Mouse (Mus musculus) myocyte (in vitro differentiated cells): ENCODE measurements around the gene Tmem53.

Source experiments
- CEBPB ChIP-seq: IDR thresholded peaks from 2 replicates; pipeline ENCODE4 v1.6.1; 2011; ENCODE audit warnings: mild to moderate bottlenecking, moderate library complexity; ENCODE audit not compliant: poor library complexity, insufficient read depth, severe bottlenecking
- E2F4 ChIP-seq: IDR thresholded peaks from one replicate; pipeline ENCODE4 v1.6.1; 2011; ENCODE audit warnings: mild to moderate bottlenecking, control low read depth, moderate library complexity; ENCODE audit not compliant: insufficient read depth
- MAX ChIP-seq: IDR thresholded peaks from one replicate; pipeline ENCODE4 v1.6.1; 2011; ENCODE audit warnings: low read depth, mild to moderate bottlenecking, control low read depth
- MYOD1 ChIP-seq, 3 experiments: IDR thresholded peaks; one replicate each; pipeline ENCODE4 v1.6.1; 2011; ENCODE audit warnings: control low read depth in 2 of 3, low read depth in 2 of 3, mild to moderate bottlenecking in 2 of 3, moderate library complexity in 1 of 3; ENCODE audit not compliant: insufficient read length in 2 of 3, control insufficient read depth in 1 of 3
- MYOG ChIP-seq, 3 experiments: IDR thresholded peaks; one replicate each; pipeline ENCODE4 v1.6.1; 2011; ENCODE audit warnings: control low read depth in 2 of 3, low read depth in 2 of 3, mild to moderate bottlenecking in 2 of 3; ENCODE audit not compliant: insufficient read length in 2 of 3, control insufficient read depth in 1 of 3, insufficient read depth in 1 of 3
- POLR2A ChIP-seq: IDR thresholded peaks from one replicate; pipeline ENCODE4 v1.6.1; 2011; ENCODE audit warnings: low read depth, mild to moderate bottlenecking, control low read depth, moderate library complexity; ENCODE audit not compliant: insufficient read length
- POLR2AphosphoS2 ChIP-seq: IDR thresholded peaks from one replicate; pipeline ENCODE4 v1.6.1; 2011; ENCODE audit warnings: low read depth, control low read depth; ENCODE audit not compliant: insufficient read length
- SRF ChIP-seq: IDR thresholded peaks from one replicate; pipeline ENCODE4 v1.6.1; 2011; ENCODE audit warnings: low read depth; ENCODE audit not compliant: control insufficient read depth, insufficient read length
- TCF12 ChIP-seq: IDR thresholded peaks from one replicate; pipeline ENCODE4 v1.6.1; 2011; ENCODE audit warnings: mild to moderate bottlenecking, control low read depth; ENCODE audit not compliant: poor library complexity, insufficient read depth, severe bottlenecking
- TCF3 ChIP-seq: IDR thresholded peaks from one replicate; pipeline ENCODE4 v1.6.1; 2011; ENCODE audit warnings: low read depth, control low read depth; ENCODE audit not compliant: insufficient read length
- USF1 ChIP-seq: IDR thresholded peaks from one replicate; pipeline ENCODE4 v1.6.1; 2011; ENCODE audit warnings: low read depth, mild to moderate bottlenecking, control low read depth, moderate library complexity

GRCm38 (mm10) chr4:117276281-117276711 is 24.5 kb downstream of the Tmem53 start:
- TF ChIP-seq MAX: no peak
- TF ChIP-seq POLR2A: no peak
- no peak for TF ChIP-seq E2F4
- no peak for TF ChIP-seq TCF12
- TF ChIP-seq USF1: no peak
- TF ChIP-seq POLR2AphosphoS2: no peak
- TF ChIP-seq TCF3: no peak
- TF ChIP-seq SRF: no peak
- no peak for TF ChIP-seq MYOD1 (IDR thresholded peaks at IDR 0.05; ENCODE audit: control insufficient read depth in 1 of 3, insufficient read length in 2 of 3, low read depth in 2 of 3)
- no peak for TF ChIP-seq MYOG (IDR thresholded peaks at IDR 0.05; ENCODE audit: control insufficient read depth in 1 of 3, insufficient read depth in 1 of 3, insufficient read length in 2 of 3, low read depth in 2 of 3)
- TF ChIP-seq CEBPB: no peak
